Mouse (Mus musculus) thymus, postnatal 4 days (tissue): ENCODE measurements around the gene Cmtm8.

ENCODE experiments used
- DNase-seq: peaks from one replicate; pipeline ENCODE4 v3.0.0; 2021

Gene Cmtm8

DNA sequence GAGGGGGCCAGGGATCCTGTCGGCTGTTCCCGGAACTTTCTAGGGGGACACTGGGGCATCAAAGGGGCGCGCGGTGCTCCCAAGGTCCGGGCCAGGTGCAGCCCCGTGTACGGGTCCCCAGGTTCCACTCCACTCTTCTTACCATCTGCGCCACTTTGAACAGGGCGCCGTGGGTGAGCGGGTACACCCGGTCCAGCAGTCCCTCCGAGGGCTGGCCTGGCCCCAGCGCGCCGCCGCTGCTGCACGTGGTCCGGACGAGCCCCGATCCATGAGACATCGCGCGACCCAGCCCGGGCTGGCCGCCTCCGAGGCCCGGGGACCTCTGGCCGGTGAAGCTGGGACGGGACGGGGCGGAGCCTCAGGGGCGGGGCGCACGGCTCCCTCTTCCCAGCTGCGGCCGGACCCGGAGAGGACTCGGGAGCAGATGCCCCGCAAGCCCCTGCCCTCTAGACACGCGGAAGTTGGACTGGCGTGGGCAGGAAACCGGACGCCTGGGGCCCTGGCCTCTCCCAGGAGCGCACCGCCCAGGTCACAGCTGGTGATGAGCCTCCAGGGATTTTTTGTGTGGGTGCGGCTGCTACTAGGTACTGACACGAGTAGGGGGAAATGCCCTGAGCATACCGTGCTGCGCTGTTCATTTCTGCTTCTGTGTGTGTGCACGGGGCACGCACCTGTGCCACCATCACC is 62.3 kb downstream of the Cmtm8 start, which contains the start of gene Cmtm7:
Cmtm7 (minus strand) TSS at position 331 of the 687 bp plus-strand sequence.
- DNase-seq: peak; percentile 79

DNA sequence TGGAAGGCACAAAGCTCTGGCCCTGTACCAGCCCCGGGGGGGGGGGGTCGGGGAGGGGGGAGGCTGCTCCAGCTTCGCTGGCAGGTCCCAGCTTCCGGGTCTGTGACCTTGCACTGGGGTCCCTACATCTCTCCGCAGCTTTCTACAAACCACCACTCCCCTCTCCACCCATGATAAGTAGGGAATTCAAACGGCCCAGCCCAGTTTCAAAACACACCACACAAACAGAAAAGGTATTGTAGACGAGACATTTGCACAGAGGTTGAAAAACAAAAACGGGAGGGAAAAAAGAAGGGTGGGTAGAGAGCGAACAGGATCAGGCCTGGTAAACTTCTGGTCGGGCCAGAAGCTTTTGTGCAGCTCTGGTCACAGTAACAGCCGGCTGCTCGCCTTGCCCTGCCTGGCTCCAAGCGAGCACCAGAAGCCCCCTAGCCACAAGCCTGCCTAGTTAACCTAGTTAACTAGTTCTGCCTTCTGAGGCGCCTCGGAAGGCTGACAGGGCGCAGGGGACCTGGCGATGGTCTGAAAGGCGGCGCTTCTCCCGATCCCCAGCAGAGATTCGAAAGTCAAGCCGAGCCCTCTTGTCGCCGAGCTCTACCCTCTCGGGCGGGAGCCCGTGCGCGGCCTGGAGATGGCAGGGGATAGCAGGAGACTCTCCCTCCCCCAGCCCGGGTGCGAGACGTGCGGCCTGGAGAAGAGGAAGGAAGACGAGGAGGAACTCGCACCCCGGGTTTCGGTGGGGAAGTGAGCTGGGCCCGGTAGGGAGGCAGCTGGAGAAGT is 63.0 kb downstream of the Cmtm8 start:
- DNase-seq: peak; percentile 76

DNA sequence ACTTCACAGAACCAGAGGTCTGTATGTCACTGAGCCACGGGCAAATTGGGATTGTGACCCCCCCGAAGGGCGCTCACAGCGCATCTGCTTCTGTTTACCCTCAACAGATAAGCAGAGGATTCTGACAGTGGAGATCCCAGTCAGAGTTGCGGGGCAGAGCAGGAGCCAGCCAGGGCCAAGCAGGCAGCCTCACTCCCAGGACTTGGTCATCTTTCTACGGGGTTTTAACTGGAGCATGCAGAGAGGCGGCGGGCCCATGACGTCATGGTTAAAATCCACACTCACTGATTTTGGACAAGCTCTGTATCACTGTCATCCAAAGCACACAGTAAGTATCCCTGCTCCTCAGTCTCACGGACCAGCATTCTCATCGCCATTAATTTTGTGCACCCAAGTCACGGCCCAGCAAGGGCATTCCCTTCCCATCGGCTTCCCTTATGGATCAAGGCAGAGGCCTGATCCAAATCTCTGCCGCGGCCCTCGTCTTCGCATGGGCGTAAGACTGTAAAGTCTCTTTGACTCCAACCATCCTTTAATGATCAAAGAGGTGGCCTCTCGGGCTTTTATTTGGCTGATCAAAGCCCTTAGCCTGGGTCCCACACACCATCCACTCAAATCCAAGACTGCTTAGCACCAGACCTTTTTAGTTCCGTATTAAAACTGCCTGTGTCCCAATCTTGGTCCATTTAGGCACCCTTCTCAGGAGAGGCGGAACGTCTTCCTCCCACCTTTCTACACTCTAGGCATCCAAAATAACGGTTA is 63.8 kb downstream of the Cmtm8 start:
- peak; percentile 55 for DNase-seq

DNA sequence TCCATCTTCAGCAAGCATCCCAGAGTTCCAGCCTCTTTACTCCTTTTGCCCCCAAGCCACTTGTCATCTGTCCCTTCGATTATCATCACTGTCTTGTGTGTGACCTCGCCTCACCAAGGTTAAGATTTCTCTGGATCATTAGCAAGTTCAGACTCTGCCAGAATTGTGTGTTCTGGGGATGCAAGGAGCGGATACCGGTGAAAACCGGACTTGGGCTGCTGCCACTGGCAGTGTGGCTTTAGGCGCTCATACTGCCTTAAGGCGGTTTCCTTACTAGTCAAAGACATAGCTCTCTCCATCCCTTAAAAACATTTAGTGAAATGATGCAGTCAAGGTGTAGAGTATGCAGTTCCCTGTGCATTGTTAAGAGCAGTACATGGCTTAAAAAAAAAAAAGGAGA is 65.1 kb downstream of the Cmtm8 start:
- no peak for DNase-seq

DNA sequence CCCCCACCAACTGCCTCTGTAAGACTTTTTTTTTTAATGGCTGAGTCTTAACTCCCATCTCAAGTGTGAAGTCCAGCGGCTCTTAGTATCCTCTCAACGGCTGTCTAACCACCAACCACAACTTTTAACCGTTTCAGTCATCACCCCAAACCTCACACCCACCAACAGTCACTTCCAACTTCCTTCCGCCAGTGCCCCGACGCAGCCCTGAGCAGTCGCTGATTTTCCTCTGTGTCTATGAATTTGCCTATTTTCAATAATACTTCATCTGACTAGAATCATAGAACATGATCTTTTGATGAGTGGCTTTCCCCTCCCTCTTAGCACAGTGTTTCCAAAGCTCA is 65.9 kb downstream of the Cmtm8 start:
- DNase-seq: peak; percentile 53

DNA sequence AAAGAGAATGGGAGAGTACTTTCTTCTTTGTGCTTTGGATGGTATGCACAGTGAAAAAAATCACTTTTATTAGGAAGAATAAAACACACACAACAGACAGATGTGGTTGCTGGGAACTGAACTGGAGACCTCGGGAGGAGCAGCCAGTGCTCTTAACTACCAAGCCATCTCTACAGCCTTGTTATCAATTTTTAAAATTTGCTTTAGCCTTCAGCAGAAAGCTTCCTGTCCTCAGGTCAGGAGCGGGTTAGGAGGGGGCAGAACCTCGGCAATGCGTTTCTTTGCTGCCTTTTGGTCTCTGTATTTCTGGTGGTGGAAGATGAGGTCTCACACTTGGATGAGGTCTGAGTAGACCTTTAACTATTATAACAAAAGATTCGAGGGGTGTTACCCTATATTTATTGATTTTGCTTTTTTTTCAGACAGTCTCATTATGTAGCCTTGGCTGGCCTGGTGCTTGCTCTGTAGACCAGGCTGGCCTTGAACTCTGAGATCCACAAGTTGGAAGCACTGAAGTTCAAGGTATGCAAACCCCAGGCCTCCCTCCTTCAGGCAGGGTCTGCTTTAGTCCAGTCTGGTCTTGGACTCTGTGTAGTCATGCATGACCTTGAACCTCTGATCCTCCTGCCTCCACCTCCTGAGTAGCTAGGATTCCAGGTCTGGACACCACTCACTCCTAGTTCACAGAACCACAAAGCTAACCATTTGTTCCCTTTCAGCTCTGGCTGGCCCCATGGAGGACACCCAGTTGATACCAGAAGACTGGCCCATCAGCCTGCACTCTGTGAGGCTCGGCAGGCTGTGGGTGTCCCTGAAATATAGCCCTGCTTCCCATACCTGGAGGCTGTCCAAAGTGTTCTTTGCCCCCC is 66.5 kb downstream of the Cmtm8 start:
- peak; percentile 37 for DNase-seq

DNA sequence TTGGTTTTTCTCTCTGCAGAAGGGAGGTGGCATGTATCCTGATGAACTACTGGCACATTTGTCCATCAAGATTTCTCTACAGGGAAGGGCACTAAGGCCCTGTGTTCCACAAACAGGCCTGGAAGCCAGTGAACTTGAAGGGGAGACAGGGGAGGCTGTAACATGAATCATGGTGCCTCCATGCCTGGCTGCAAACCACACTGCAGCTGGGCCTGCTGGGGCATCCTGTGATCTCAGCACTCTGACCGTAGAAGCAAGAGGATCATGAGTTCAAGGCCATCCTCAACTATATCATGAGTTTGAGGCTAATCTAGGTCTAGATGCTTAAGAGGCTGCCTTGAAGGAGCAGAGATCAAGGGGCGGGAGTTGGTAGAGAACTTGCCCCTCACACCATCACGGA is 67.6 kb downstream of the Cmtm8 start:
- peak; percentile 54 for DNase-seq

DNA sequence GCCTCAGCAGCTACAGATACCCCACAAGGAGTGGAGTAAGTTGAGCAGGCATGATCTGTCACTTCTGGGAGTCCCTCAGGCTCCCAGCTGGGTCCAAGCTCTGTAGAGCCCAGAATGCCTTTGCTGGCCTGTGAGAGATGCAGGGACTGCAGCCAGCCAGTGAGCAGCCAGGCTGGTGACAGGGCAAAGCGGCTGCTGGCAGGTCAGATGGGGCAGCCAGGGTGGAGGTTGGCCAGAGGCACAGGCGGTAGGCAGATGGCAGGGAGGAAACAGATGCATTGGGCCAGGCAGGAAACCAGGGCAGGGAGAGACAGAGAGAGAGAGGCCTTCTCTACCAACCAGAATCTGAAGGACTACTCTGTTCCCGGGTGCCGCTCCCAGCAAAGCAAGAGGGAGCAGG is 68.7 kb downstream of the Cmtm8 start:
- DNase-seq: peak; percentile 63

DNA sequence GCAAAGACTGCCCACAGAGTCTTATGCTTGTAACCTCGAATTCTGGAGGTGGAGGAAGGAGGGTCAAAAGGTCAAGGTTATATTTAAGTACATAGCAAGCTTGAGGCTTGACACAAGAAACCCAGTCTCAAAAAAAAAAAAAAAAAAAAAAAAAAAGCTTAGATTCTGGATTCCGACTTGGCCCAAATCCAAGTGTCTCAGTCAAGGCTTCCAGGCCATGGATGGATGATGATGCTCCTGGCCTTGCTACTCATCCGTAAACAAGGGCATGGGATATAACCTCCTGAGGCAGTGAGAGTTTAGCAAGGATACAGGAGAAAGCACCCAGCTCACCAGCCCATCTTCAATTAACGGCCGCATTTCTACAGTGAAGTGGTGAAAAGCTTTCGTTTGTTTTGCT is 69.3 kb downstream of the Cmtm8 start:
- no peak for DNase-seq

DNA sequence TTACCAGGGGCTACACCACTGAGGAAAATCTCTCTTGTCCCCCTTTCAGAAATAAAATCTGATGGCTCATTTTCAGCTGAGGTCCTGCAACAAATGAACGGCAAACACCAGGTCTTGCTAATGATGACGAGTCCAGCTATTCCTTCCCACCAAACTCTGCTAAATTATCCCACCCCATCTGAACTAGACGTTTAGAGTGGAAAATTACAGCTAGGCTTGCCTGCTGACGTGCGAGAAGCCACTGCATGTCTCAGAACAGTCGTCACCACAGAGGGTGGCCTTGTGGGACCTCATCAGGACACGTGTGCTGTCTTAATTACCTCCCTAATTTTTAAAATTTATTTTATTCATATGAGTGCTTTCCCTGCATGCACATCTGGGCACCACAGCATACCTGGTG is 72.4 kb downstream of the Cmtm8 start:
- DNase-seq: no peak

DNA sequence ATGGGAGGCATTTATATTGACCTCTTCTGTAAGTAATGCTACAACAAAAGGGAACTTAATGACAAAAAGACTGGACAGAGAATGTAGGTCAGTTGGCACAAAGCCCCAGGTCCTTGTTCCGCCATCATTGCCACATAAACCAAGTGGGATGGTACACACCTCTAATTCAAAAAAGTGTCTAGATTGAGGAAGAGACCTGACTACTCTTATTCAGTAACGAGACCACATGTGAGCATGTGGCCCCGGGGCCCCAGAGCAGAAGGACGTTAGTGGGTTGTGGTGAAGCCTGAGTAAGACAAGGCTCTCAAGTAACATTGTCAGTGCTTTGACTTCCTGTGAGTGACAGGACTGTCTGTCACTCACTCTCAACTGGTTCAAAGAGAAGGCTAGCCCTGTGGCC is 73.7 kb downstream of the Cmtm8 start:
- DNase-seq: peak; percentile 50

DNA sequence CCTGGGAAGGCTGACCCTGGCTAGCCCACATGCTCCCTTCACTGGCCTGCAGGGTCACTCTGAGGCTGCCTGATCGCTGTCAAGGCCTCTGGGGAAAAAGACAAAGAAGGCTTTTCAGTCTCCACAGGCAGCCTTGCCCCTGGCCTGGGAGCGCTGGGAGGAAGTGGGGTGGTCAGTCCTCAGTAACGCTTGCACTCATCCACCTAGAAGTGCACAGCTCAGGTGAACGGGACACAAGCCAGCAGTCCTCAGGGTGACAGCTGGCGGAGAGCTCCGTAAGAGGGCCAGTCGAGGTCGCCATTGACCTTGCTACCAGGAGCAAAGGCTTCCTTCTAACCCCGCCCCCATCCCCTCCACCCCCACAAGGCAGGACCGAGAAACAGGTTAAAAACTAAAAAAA is 75.9 kb downstream of the Cmtm8 start:
- DNase-seq: no peak

DNA sequence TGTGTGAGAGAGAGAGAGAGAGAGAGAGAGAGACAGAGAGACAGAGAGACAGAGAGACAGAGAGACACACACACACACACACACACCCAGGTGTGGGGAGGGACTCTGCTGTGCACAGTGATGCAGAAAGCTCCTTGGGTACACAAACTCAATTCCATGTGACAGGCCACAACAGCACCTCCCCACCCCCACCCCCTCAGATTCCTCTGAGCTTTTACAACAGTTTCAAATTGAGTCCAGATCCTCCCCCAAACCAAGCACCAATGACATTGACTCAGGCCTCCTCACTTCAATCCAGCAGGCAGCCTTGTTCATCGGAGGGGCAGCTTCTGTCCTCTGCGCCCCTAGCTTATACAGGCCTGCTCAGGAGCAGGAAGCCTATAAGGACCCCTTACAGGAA is 76.4 kb downstream of the Cmtm8 start:
- DNase-seq: no peak

DNA sequence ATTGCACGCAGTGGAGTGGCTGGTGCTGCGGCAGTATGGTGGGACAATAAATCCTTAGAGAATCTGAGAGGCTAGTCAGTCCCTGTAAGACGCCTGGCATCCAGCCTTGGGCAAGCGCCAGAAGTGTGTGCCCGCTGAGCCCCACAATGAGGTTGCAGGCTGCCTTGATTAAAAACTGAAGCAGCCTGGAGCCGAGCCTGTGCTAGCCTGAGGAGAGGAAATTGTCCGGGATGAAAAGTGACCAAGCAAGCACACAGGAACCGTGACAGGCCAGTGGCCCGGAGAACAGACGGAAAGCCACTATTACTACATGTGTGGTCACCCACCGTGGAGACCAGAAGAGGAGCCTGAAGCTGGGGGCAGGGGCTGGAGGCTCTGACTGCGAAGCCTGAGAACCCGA is 76.9 kb downstream of the Cmtm8 start:
- no peak for DNase-seq

DNA sequence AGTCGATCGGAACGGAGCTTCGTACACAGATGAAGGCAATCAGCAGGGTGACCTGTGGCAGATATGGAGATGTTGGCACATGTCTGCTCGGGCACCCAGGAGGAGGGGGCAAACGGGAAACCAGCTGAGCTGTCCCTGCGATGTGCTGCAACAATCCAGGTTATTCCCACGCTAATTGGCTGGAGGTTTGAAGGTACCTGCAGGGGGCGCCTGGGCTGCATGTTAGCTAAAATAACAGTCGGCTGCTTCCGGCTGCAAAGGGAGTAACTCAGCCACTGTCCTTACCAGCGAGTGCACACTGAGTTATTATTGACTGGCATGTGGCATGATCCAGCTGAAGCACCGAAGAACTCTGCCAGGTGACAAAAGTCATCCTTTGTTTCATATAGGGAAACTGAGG is 80.6 kb downstream of the Cmtm8 start:
- peak; percentile 81 for DNase-seq

DNA sequence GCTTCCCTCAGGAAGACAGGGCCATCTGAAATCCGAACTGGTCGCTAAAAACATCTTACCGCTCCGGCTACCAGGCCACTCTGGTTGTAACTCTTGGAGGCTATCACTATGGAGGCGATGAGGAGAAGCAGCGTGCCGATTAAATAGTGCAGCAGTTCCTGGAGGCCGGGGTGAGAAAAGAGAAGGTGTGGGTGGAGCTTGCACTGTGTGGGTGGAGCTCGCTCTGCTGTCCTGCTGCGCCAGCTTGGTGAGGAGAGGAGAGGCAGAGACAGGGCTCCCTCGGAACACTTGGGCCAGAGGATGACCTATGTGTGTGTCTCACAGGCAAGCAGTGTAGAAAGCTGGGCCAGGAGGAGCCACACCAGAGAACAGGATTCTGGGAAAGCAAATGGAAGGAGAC is 82.1 kb downstream of the Cmtm8 start:
- no peak for DNase-seq

DNA sequence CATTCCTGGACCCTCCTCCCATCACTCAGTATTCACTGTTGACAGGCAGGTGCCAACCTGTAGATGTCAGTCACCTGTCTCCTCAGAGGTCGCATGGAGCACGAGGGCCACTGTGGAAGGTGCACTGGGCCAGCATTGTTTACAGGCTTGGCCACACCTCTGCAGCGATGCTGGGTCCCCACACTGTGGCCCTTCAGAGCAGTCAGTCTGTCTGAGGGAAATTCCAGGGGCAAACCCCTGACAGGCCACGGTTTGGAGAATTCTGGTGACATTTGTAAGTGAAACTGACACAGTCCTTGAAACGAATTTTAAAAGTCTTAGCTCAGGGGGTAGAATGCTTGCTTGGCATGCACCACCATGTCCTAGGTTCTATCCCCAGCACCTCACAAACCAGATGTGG is 83.6 kb downstream of the Cmtm8 start:
- DNase-seq: no peak

DNA sequence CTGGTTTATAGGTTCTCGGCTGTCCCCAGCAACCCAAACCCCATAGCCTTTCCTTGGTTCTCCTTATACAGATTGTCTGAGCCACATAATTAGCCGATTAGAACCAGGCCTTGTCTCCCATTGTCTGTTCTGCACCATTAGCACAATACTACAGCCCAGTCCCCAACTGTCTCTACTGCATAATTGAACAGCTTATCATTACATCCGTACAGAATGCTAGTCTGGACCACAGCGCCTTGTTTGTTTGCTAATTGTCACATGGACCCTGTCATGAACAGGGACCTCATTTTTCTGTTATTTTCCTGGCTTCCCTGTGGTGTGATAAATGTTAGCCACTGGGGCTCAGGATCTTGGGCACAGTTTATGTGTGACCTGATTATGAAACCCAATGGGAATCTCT is 84.1 kb downstream of the Cmtm8 start:
- DNase-seq: no peak

DNA sequence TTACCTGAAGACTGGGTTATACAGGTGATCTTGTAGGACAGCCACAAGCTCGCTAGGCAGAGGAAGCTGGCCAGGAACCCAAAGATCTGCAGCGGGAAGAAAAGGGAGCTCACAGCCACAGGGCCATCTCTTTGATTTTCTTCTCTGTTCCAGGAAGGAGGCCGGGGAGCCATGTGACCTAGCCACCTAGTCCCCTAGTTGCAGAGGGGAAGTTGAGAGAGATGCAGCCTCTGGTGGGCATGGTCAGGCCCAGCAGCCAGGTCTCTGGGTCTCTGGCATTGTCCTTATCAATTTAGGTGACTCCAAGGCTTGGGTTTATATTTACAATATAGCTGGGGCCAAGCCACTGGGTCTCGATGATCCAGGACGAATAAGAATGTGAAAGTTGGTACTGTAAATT is 85.2 kb downstream of the Cmtm8 start:
- DNase-seq: no peak

DNA sequence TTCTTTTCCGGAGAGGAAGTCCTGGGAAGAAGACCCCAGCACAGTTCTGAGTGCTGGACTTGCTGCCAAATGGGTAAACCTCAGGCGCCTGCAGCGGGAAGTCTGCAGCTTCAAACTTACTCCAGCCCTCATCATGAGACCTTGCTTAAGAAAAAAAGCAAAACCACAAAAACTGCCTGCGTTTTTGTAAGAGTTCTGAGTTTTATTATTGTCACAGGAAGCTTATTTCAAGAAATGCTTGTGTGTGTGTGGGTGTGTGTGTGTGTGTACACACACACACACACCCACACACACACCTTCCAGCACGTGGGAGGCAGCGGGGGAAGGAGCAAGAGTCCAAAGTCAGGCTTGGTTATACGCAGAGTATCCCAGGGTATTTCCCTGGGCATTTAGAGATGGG is 85.7 kb downstream of the Cmtm8 start:
- no peak for DNase-seq

DNA sequence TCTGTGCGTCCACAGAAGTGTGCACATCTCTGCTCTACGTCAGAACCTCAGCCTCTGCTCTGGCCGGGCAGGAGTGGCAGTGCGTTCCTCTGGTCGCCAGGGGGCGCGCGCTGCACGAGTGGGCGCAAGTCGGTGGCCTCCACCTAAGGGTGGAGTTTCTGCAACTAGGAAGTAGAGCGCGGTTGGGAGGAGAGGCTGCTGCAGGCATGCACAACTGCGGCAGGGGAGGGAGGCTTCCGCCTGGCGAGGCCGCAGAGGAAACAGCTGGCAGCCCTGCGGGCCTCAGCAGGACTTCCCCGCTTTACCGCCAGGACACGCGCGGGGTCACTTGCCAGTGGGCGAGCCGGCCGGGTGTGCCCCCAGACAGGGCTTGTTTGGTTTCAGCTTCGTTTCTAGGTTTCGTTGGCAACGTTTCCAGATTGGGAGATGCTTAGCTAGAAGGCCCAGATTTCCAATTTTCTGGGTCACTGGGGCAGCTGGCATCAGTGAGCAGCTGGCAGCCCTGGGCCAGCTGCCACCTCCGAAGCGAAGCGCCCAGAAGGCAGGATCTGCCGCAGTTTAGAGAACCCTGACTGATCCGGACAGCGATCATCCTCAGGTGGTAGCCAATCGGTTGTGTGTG is 91.0 kb downstream of the Cmtm8 start:
- DNase-seq: peak; percentile 97

DNA sequence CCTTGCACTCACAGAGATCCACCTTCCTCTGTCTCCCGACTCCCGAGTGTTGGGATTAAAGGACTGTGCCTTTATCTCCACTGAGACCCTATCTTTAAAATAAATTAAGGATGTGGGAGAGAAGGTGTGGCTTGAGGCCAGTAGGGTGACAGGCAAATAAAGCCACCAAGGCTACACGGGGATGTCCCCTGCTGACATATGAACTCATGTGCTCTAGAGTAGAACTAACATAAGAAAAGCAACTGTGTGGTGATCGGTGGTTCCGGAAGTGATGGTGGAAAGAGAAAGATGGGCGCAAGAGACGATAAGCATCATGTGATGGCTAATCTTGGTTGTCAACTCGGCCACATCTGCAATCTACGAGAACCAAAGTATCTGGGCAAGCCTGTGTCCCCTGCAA is 91.6 kb downstream of the Cmtm8 start:
- no peak for DNase-seq

DNA sequence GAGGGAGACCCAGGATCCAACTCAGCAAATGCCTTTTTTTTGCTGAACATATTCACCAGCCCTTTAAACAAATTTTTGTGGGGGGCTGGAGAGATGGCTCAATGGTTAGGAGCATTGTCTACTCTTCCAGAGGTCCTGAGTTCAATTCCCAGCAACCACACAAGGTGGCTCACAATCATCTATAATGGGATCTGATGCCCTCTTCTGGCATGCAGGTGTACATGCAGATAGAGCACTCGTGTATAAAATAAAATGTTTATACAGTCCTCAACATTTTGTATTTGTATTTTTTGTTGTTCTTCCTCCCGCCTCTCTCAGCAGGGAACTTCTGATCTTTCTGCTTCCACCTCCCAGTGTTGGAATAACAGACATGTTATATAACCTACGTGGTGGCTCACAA is 92.4 kb downstream of the Cmtm8 start:
- no peak for DNase-seq
